Mouse (Mus musculus) Patski (cell line): ENCODE results near the gene Dnah11. TPM values are rescaled to one million over a fixed set of nuclear protein-coding genes. Genes with fewer than 3 reads are reported as not detected.
A peak's percentile ranks its signal among the peaks of the same experiment; 100 is the strongest.

Source experiments
- ATAC-seq: fragments of 100-300 bp; one replicate; pipeline ENCODE4 v1.8.0; 2021
- CTCF ChIA-PET: fragments of 350-600 bp; sonication (Branson Sonifier 250); formaldehyde crosslinking; loops from one replicate; lab custom pipeline; 2022; ENCODE audit warnings: inconsistent platforms; lab: Charles Lee
- POLR2A ChIA-PET: fragments of 350-600 bp; sonication (Branson Sonifier 250); formaldehyde crosslinking; loops from one replicate; lab custom pipeline; 2022; ENCODE audit warnings: antibody characterized with exemption, inconsistent platforms; lab: Charles Lee
- DNase-seq: peaks from one replicate; pipeline ENCODE4 v3.0.0-alpha.2; 2011; ENCODE audit warnings: low read depth, low spot score
- H3K27me3 ChIP-seq: fragments of 371-371 bp; one replicate; pipeline ENCODE4 v1.5.1; 2021
- CTCF ChIP-seq: fragments of 100-300 bp; IDR thresholded peaks from one replicate; pipeline ENCODE4 v1.5.1; 2021
- in situ Hi-C: fragments of 300-500 bp; cut with MboI; formaldehyde crosslinking; loops from 3 replicates; pipeline ENCODE4 v1.11.1; 2018; ENCODE audit warnings: low pct_unique_long_range_greater_than_20kb, mixed read lengths
- polyA plus RNA-seq: library from polyadenylated mRNA; unstranded; gene quantifications from one replicate; pipeline ENCODE4 v1.2.3, GENCODE M21; 2021

The Dnah11 gene
- polyA plus RNA-seq, 1 experiment from 2014 or later = not detected

GRCm38 (mm10) chr12:118085291-118085690, 113.6 kb downstream of the Dnah11 start:
- ATAC-seq (no peak), DNase-seq (no peak)
- TF ChIP-seq CTCF = no peak
- ChIA-PET CTCF (no interaction called here), POLR2A (no interaction called here)
- in situ Hi-C loops = no loop called here
- H3K27me3 ChIP-seq = no peaks in the 10 kb centered on the region

- ATAC-seq (no peak), DNase-seq (no peak)
- POLR2A ChIA-PET = no interaction called here
- H3K27me3 ChIP-seq = no peaks in the 10 kb centered on the region
- no peak for TF ChIP-seq CTCF
- in situ Hi-C loops = no loop called here
- CTCF ChIA-PET = no interaction called here
Measured at GRCm38 (mm10) chr12:118084806-118085205, 114.0 kb downstream of the Dnah11 start.

- ChIA-PET POLR2A (no interaction called here), CTCF (no interaction called here)
- ATAC-seq (no peak), DNase-seq (no peak)
- H3K27me3 ChIP-seq = no peaks in the 10 kb centered on the region
- TF ChIP-seq CTCF = no peak
- in situ Hi-C loops = no loop called here
Measured at GRCm38 (mm10) chr12:118084134-118084533, 114.7 kb downstream of the Dnah11 start.

- DNase-seq (no peak), ATAC-seq (no peak)
- no peak for TF ChIP-seq CTCF
- in situ Hi-C loops = no loop called here
- POLR2A ChIA-PET = no interaction called here
- CTCF ChIA-PET = no interaction called here
- H3K27me3 ChIP-seq = no peaks in the 10 kb centered on the region
Measured at GRCm38 (mm10) chr12:118080441-118080840, 118.4 kb downstream of the Dnah11 start.

- DNase-seq (no peak), ATAC-seq (no peak)
- in situ Hi-C loops = no loop called here
- ChIA-PET POLR2A (no interaction called here), CTCF (no interaction called here)
- H3K27me3 ChIP-seq = no peaks in the 10 kb centered on the region
- TF ChIP-seq CTCF = no peak
Measured at GRCm38 (mm10) chr12:118078434-118078989, 120.3 kb downstream of the Dnah11 start.

GRCm38 (mm10) chr12:118076802-118077201, 122.0 kb downstream of the Dnah11 start:
- DNase-seq (no peak), ATAC-seq (no peak)
- in situ Hi-C loops = no loop called here
- POLR2A ChIA-PET = no interaction called here
- no peaks in the 10 kb centered on the region for H3K27me3 ChIP-seq
- CTCF ChIA-PET = no interaction called here
- no peak for TF ChIP-seq CTCF

GRCm38 (mm10) chr12:118072181-118072872, 126.5 kb downstream of the Dnah11 start:
- in situ Hi-C loops = no loop called here
- POLR2A ChIA-PET = no interaction called here
- H3K27me3 ChIP-seq = no peaks in the 10 kb centered on the region
- CTCF ChIA-PET = no interaction called here
- TF ChIP-seq CTCF = no peak
- DNase-seq = no peak
- ATAC-seq = no peak

GRCm38 (mm10) chr12:118071667-118072066, 127.2 kb downstream of the Dnah11 start:
- ATAC-seq = no peak
- ChIA-PET POLR2A (no interaction called here), CTCF (no interaction called here)
- no peak for DNase-seq
- no peaks in the 10 kb centered on the region for H3K27me3 ChIP-seq
- TF ChIP-seq CTCF = no peak
- in situ Hi-C loops = no loop called here

- no peak for ATAC-seq
- no peaks in the 10 kb centered on the region for H3K27me3 ChIP-seq
- in situ Hi-C loops = no loop called here
- POLR2A ChIA-PET = interaction anchor here (0.7 kb wide), 1 partner anchor 99 kb away, joined by 3 read pairs; no protein-coding TSS in a partner anchor
- TF ChIP-seq CTCF = no peak
- CTCF ChIA-PET = no interaction called here
- DNase-seq = no peak
Measured at GRCm38 (mm10) chr12:118068785-118069184, 130.1 kb downstream of the Dnah11 start.

GRCm38 (mm10) chr12:118062343-118062742, 136.5 kb downstream of the Dnah11 start:
- H3K27me3 ChIP-seq = peaks cover 3% of the 10 kb centered on the region
- POLR2A ChIA-PET = no interaction called here
- TF ChIP-seq CTCF = no peak
- in situ Hi-C loops = no loop called here
- ATAC-seq (no peak), DNase-seq (no peak)
- CTCF ChIA-PET = no interaction called here

GRCm38 (mm10) chr12:118056876-118057275, 142.0 kb downstream of the Dnah11 start:
- CTCF ChIA-PET = no interaction called here
- DNase-seq (no peak), ATAC-seq (no peak)
- peak; percentile 37 for TF ChIP-seq CTCF
- H3K27me3 ChIP-seq = no peaks in the 10 kb centered on the region
- in situ Hi-C loops = no loop called here
- POLR2A ChIA-PET = no interaction called here
